Mouse (Mus musculus): ENCODE measurements around the gene Dop1b. TPM values are rescaled to one million over a fixed set of nuclear protein-coding genes. Genes with fewer than 3 reads are reported as not detected.
"Not testable (repeated sequence)": the region's sequence is repeated elsewhere in the genome, so short reads cannot be mapped to it uniquely, and the experiment has no call there.

The Dop1b gene
- total RNA-seq, 1 experiment = 11.6 TPM

GRCm38 (mm10) chr16:93825463-93825862 lies 113.8 kb downstream of the Dop1b start:
- Histone ChIP-seq H3K36me3 (ENCODE audit: control insufficient read depth, insufficient read depth, low read length, poor library complexity, severe bottlenecking) (peaks cover 2% of the 10 kb centered on the region; the same call in 1 of the 2 replicates), H3K4me1 (ENCODE audit: control insufficient read depth in 2 of 2, insufficient read depth in 2 of 2, low read length in 2 of 2, poor library complexity in 1 of 2) (peaks cover 2 to 6% of the 10 kb centered on the region in 2 experiments; a peak in 2 of 4 replicates), H3K27ac (ENCODE audit: insufficient read depth, low read depth, low read length, poor library complexity, severe bottlenecking) (peak overlapping the region; percentile 80; the same call in 1 of the 2 replicates), H3K4me3 (ENCODE audit: insufficient read depth in 1 of 2, low read depth in 1 of 2, low read length in 2 of 2, poor library complexity in 1 of 2, severe bottlenecking in 1 of 2) (peak overlapping the region; percentile 55 to 63), H3K9me3 (ENCODE audit: control insufficient read depth, insufficient read depth, low read depth, low read length) (no peaks in the 10 kb centered on the region; the same call in 1 of the 2 replicates), H3K9ac (ENCODE audit: insufficient read depth, low read depth, low read length, poor library complexity, severe bottlenecking) (peak overlapping the region; percentile 51)
- TF ChIP-seq CHD2 (IDR thresholded peaks at IDR 0.05; ENCODE audit: low read depth, low read length) = no peak
- no peak for TF ChIP-seq MAFK (IDR thresholded peaks at IDR 0.05; ENCODE audit: insufficient read depth, low read depth, low read length)
- TF ChIP-seq ZNF384 (IDR thresholded peaks at IDR 0.05; ENCODE audit: low read depth, low read length) = peak; percentile 66; the same call in 1 of the 2 replicates
- TF ChIP-seq HCFC1 (IDR thresholded peaks at IDR 0.05; ENCODE audit: borderline replicate concordance, insufficient read depth, low read length) = no peak
- DNase-seq (ENCODE audit: low read depth, low spot score) = no peak
- in situ Hi-C loops (cut with MboI; ENCODE audit: low sequenced_read_pairs in 2 of 2, unreplicated experiment in 2 of 2) = no loop called here

GRCm38 (mm10) chr16:93826054-93826453 lies 114.3 kb downstream of the Dop1b start:
- Histone ChIP-seq H3K36me3 (ENCODE audit: control insufficient read depth, insufficient read depth, low read length, poor library complexity, severe bottlenecking) (peaks cover 2% of the 10 kb centered on the region; the same call in 1 of the 2 replicates), H3K9ac (ENCODE audit: insufficient read depth, low read depth, low read length, poor library complexity, severe bottlenecking) (peak overlapping the region; percentile 51), H3K4me3 (ENCODE audit: insufficient read depth in 1 of 2, low read depth in 1 of 2, low read length in 2 of 2, poor library complexity in 1 of 2, severe bottlenecking in 1 of 2) (peak overlapping the region; percentile 55 to 63), H3K4me1 (ENCODE audit: control insufficient read depth in 2 of 2, insufficient read depth in 2 of 2, low read length in 2 of 2, poor library complexity in 1 of 2) (peaks cover 3 to 6% of the 10 kb centered on the region in 2 experiments; a peak in 2 of 4 replicates), H3K27ac (ENCODE audit: insufficient read depth, low read depth, low read length, poor library complexity, severe bottlenecking) (peak overlapping the region; percentile 80), H3K9me3 (ENCODE audit: control insufficient read depth, insufficient read depth, low read depth, low read length) (no peaks in the 10 kb centered on the region; the same call in 1 of the 2 replicates)
- TF ChIP-seq ZC3H11A (IDR thresholded peaks at IDR 0.05; ENCODE audit: borderline replicate concordance, low read depth, low read length) (no peak), MAFK (IDR thresholded peaks at IDR 0.05; ENCODE audit: insufficient read depth, low read depth, low read length) (no peak), HCFC1 (IDR thresholded peaks at IDR 0.05; ENCODE audit: borderline replicate concordance, insufficient read depth, low read length) (no peak), CHD2 (IDR thresholded peaks at IDR 0.05; ENCODE audit: low read depth, low read length) (no peak), ZNF384 (IDR thresholded peaks at IDR 0.05; ENCODE audit: low read depth, low read length) (no peak)
- DNase-seq (ENCODE audit: low read depth, low spot score) = no peak
- in situ Hi-C loops (cut with MboI; ENCODE audit: low sequenced_read_pairs in 2 of 2, unreplicated experiment in 2 of 2) = no loop called here

GRCm38 (mm10) chr16:93826478-93826877 lies 114.8 kb downstream of the Dop1b start:
- H3K9ac ChIP-seq (ENCODE audit: insufficient read depth, low read depth, low read length, poor library complexity, severe bottlenecking) = peak overlapping the region; percentile 51; the same call in 1 of the 2 replicates
- DNase-seq (ENCODE audit: low read depth, low spot score); in situ Hi-C loops (cut with MboI; ENCODE audit: low sequenced_read_pairs in 2 of 2, unreplicated experiment in 2 of 2); H3K9me3 ChIP-seq (ENCODE audit: control insufficient read depth, insufficient read depth, low read depth, low read length); H3K36me3 ChIP-seq (ENCODE audit: control insufficient read depth, insufficient read depth, low read length, poor library complexity, severe bottlenecking); H3K4me1 ChIP-seq (ENCODE audit: control insufficient read depth in 2 of 2, insufficient read depth in 2 of 2, low read length in 2 of 2, poor library complexity in 1 of 2): not testable (repeated sequence)
- TF ChIP-seq ZNF384 (IDR thresholded peaks at IDR 0.05; ENCODE audit: low read depth, low read length) = peak; percentile 71; the same call in 1 of the 2 replicates
- TF ChIP-seq CHD2 (IDR thresholded peaks at IDR 0.05; ENCODE audit: low read depth, low read length) = 0 out of 2 replicates have a peak, but pooled peaks have one; percentile 45
- H3K27ac ChIP-seq (ENCODE audit: insufficient read depth, low read depth, low read length, poor library complexity, severe bottlenecking) = peak overlapping the region; percentile 82; the same call in 1 of the 2 replicates
- peak overlapping the region; percentile 55 to 63 for H3K4me3 ChIP-seq (ENCODE audit: insufficient read depth in 1 of 2, low read depth in 1 of 2, low read length in 2 of 2, poor library complexity in 1 of 2, severe bottlenecking in 1 of 2)

GRCm38 (mm10) chr16:93826909-93827308 lies 115.2 kb downstream of the Dop1b start:
- H3K4me1 ChIP-seq (ENCODE audit: control insufficient read depth in 2 of 2, insufficient read depth in 2 of 2, low read length in 2 of 2, poor library complexity in 1 of 2) = peaks cover 4 to 6% of the 10 kb centered on the region in 2 experiments; a peak in 2 of 4 replicates
- no peak overlapping the region; the same call in 1 of the 2 replicates for H3K9ac ChIP-seq (ENCODE audit: insufficient read depth, low read depth, low read length, poor library complexity, severe bottlenecking)
- DNase-seq (ENCODE audit: low read depth, low spot score) = no peak
- TF ChIP-seq MAFK (IDR thresholded peaks at IDR 0.05; ENCODE audit: insufficient read depth, low read depth, low read length) (no peak), ZC3H11A (IDR thresholded peaks at IDR 0.05; ENCODE audit: borderline replicate concordance, low read depth, low read length) (no peak), ZNF384 (IDR thresholded peaks at IDR 0.05; ENCODE audit: low read depth, low read length) (0 out of 2 replicates have a peak, but pooled peaks have one; percentile 32), CHD2 (IDR thresholded peaks at IDR 0.05; ENCODE audit: low read depth, low read length) (no peak), HCFC1 (IDR thresholded peaks at IDR 0.05; ENCODE audit: borderline replicate concordance, insufficient read depth, low read length) (no peak)
- H3K36me3 ChIP-seq (ENCODE audit: control insufficient read depth, insufficient read depth, low read length, poor library complexity, severe bottlenecking) = peaks cover 2% of the 10 kb centered on the region; the same call in 1 of the 2 replicates
- H3K27ac ChIP-seq (ENCODE audit: insufficient read depth, low read depth, low read length, poor library complexity, severe bottlenecking) = peak overlapping the region; percentile 82
- H3K9me3 ChIP-seq (ENCODE audit: control insufficient read depth, insufficient read depth, low read depth, low read length) = no peaks in the 10 kb centered on the region; the same call in 1 of the 2 replicates
- in situ Hi-C loops (cut with MboI; ENCODE audit: low sequenced_read_pairs in 2 of 2, unreplicated experiment in 2 of 2) = no loop called here
- no peak overlapping the region for H3K4me3 ChIP-seq (ENCODE audit: insufficient read depth in 1 of 2, low read depth in 1 of 2, low read length in 2 of 2, poor library complexity in 1 of 2, severe bottlenecking in 1 of 2)

Data from ES-E14 (cell line).